Mouse (Mus musculus) bone marrow, adult 2 months (tissue): Measurements from ENCODE around the gene Rpl36al.

Source experiments
- CTCF ChIP-seq: fragments of 200-500 bp; IDR thresholded peaks from 2 replicates; pipeline ENCODE4 v1.5.1; 2011; ENCODE audit warnings: low read length, control low read depth; ENCODE audit not compliant: control insufficient read depth, insufficient read depth
- POLR2A ChIP-seq: fragments of 200-500 bp; IDR thresholded peaks from 2 replicates; pipeline ENCODE4 v1.6.1; 2011; ENCODE audit warnings: low read depth, mild to moderate bottlenecking, control low read depth, low read length, borderline replicate concordance; ENCODE audit not compliant: control insufficient read depth

GRCm38 (mm10) chr12:69171307-69171706, 12.6 kb downstream of the Rpl36al start:
- TF ChIP-seq POLR2A (no peak), CTCF (no peak)
